Mouse (Mus musculus) liver, embryonic 15.5 days (tissue): ENCODE results near the gene Kars. TPM values are rescaled to one million over a fixed set of nuclear protein-coding genes. Genes with fewer than 3 reads are reported as not detected.
A peak's percentile ranks its signal among the peaks of the same experiment; 100 is the strongest.

Source experiments
- ATAC-seq: fragments of 200-750 bp; cut with Nextera tagmentation; 2 replicates; pipeline ENCODE4 v1.8.0; 2017; ENCODE audit warnings: moderate number of reproducible peaks, mild to moderate bottlenecking, moderate library complexity; ENCODE audit not compliant: insufficient read depth
- H3K27ac ChIP-seq: fragments of 300-500 bp; sonication (generic); replicated peaks from 2 replicates; pipeline ENCODE4 v1.5.1; 2015; ENCODE audit warnings: mild to moderate bottlenecking, inconsistent platforms
- H3K27me3 ChIP-seq: fragments of 300-500 bp; sonication (generic); 2 replicates; pipeline ENCODE4 v1.6.1; 2015; ENCODE audit warnings: mild to moderate bottlenecking, inconsistent platforms
- H3K36me3 ChIP-seq: fragments of 300-500 bp; sonication (generic); replicated peaks from 2 replicates; pipeline ENCODE4 v1.6.1; 2015; ENCODE audit warnings: moderate library complexity, mild to moderate bottlenecking, inconsistent platforms
- H3K4me1 ChIP-seq: fragments of 300-500 bp; sonication (generic); replicated peaks from 2 replicates; pipeline ENCODE4 v1.6.1; 2015; ENCODE audit warnings: inconsistent platforms
- H3K4me2 ChIP-seq: fragments of 300-500 bp; sonication (generic); 2 replicates; pipeline ENCODE4 v1.6.1; 2015; ENCODE audit warnings: moderate library complexity, mild to moderate bottlenecking, inconsistent platforms
- H3K4me3 ChIP-seq: fragments of 300-500 bp; sonication (generic); replicated peaks from 2 replicates; pipeline ENCODE4 v1.5.1; 2015; ENCODE audit warnings: mild to moderate bottlenecking, inconsistent platforms
- H3K9ac ChIP-seq: fragments of 300-500 bp; sonication (generic); 2 replicates; pipeline ENCODE4 v1.6.1; 2015; ENCODE audit warnings: moderate library complexity, mild to moderate bottlenecking, inconsistent platforms
- H3K9me3 ChIP-seq: fragments of 300-500 bp; sonication (generic); replicated peaks from 2 replicates; pipeline ENCODE4 v1.6.1; 2016; ENCODE audit warnings: inconsistent platforms
- WGBS: fragments of 180-500 bp; shearing (Covaris S2); methylation state at CpG from one replicate; pipeline ENCODE4 v1.1.7; 2015; ENCODE audit warnings: mixed read lengths; ENCODE audit not compliant: insufficient replicate concordance; 5-methylcytosine and 5-hydroxymethylcytosine counted together
- polyA plus RNA-seq: library from polyadenylated mRNA; unstranded; fragments of >200 nt; fragmentation: Nextera tagmentation; extraction: Ambion mirVana; gene quantifications from 2 replicates; pipeline ENCODE4 v1.2.1, GENCODE M21; 2015

Gene Kars
- polyA plus RNA-seq, result 75.9 and 78.4 TPM in 2 replicates

DNA sequence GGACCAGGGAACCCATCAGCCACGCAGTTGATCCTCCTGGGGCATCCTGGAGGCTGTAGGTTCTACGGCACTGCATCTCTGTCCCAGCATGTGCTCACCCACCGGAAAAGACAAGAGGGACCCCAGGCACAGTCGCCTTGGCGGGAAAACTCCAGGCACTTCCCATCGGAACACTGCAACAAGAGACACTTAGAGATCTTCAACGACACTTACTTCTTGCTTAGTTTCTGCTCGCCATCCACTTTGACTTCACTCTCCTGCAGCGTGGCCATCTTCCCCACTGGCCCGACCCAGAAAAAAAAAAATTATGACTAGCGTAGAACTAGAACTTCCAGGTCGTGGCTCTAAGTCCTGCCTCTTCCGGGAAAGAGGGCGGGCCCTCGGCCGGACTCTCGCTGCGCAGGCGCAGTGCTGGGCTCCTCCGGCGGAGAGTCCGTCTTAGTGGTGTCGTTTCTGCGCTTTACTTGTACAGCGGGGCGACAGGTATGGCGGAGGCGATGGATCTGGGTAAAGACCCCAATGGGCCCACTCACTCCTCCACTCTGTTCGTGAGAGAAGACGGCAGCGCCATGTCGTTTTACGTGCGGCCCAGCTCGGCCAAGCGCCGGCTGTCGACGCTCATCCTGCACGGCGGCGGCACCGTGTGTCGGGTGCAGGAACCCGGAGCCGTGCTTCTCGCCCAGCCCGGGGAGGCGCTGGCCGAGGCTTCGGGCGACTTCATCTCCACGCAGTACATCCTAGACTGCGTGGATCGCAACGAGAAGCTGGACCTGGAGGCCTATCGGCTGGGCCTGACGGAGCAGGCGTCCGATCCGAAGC lies at the start of gene Kars, which contains the start of gene Terf2ip:
Gene Kars, minus strand, starts transcription at position 327 of the 819 bp plus-strand sequence.
Gene Terf2ip, plus strand, starts transcription at position 402 of the 819 bp plus-strand sequence.
- Histone ChIP-seq H3K27ac (peak within 1 kb of the TSS; percentile 85), H3K36me3 (peaks cover 16% of the 10 kb centered on the region; the same call in 1 of the 2 replicates), H3K27me3 (no peaks in the 10 kb centered on the region), H3K4me2 (peak within 1 kb of the TSS; percentile 98), H3K4me3 (peak within 1 kb of the TSS; percentile 94), H3K4me1 (peaks cover 44% of the 10 kb centered on the region), H3K9me3 (no peaks in the 10 kb centered on the region), H3K9ac (peak within 1 kb of the TSS; percentile 84)
- ATAC-seq, result peak; percentile 86
- WGBS, result under 1% methylated on average over 61 of the region's 61 CpGs

DNA sequence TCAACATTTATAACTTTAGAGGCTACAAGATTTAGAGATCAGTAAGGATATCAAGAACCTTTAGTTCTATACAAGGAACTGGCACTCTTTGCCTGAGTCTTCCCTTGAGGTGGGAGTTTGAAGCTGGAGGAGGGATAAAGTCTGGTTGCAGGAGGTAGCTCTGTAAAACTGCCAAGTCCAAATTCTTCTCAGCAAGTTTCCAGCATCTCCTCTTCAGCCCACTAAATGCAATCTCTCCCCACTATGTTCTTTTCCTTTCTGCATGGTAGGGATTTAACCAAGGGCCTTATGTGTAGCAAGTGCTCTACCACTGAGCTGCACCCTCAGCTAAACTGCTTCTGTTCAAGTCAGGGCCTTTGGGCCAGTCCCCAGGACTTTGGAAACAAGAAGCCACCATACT lies 43.3 kb upstream of the Kars start:
- H3K4me2 ChIP-seq, result no peak overlapping the region
- no peaks in the 10 kb centered on the region for H3K9me3 ChIP-seq
- no peaks in the 10 kb centered on the region for H3K36me3 ChIP-seq
- ATAC-seq, result no peak
- no peak overlapping the region for H3K27ac ChIP-seq
- no peaks in the 10 kb centered on the region for H3K27me3 ChIP-seq
- H3K4me1 ChIP-seq, result no peaks in the 10 kb centered on the region
- H3K9ac ChIP-seq, result no peak overlapping the region
- no peak overlapping the region for H3K4me3 ChIP-seq

DNA sequence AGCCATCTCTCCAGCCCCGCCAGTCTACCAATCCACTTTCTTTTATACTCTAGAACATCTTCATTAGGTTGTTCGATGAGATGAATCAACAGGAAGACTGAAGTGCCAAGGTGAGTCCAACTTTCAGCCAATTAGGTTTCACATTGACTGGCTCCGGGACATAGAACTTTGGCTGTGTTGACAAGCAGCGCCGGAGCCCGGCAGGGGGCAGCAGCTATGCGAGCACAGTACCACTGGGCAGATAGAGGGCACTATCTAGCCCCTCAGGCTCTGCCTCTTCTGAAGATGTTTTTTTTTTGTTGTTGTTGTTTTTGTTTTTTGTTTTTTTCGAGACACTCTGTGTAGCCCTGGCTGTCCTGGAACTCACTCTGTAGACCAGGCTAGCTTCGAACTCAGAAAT lies 40.4 kb upstream of the Kars start:
- Histone ChIP-seq H3K27ac (no peak overlapping the region), H3K4me3 (no peak overlapping the region), H3K27me3 (no peaks in the 10 kb centered on the region), H3K4me1 (no peaks in the 10 kb centered on the region), H3K4me2 (no peak overlapping the region), H3K9ac (no peak overlapping the region), H3K36me3 (no peaks in the 10 kb centered on the region), H3K9me3 (no peaks in the 10 kb centered on the region)
- no peak for ATAC-seq
- WGBS, result 60% methylated on average over 9 of the region's 9 CpGs

DNA sequence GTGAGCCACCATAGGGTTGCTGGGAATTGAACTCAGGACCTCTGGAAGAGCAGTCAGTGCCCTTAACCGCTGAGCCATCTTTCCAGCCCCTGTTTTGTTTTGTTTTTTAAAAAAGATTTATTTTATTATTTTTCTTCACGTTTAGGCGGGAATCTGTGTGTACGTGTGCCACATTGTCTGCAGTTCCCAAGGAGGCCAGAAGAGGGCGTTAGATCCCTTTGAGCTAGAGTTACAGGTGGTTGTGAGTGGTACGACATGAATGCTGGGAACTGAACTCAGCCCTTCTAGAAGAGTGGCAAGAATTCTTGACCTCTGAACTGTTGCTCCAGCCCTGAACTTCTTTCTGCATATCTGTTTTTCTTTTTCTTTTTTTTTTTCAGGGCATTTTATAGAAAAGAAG lies 38.9 kb upstream of the Kars start:
- H3K4me3 ChIP-seq, result no peak overlapping the region
- H3K4me1 ChIP-seq, result no peaks in the 10 kb centered on the region
- no peak for ATAC-seq
- no peak overlapping the region for H3K27ac ChIP-seq
- H3K27me3 ChIP-seq, result no peaks in the 10 kb centered on the region
- no peak overlapping the region for H3K4me2 ChIP-seq
- whole genome bisulfite sequencing, result 58% methylated on average over 6 of the region's 6 CpGs
- H3K9me3 ChIP-seq, result no peaks in the 10 kb centered on the region
- H3K36me3 ChIP-seq, result no peaks in the 10 kb centered on the region
- no peak overlapping the region for H3K9ac ChIP-seq

DNA sequence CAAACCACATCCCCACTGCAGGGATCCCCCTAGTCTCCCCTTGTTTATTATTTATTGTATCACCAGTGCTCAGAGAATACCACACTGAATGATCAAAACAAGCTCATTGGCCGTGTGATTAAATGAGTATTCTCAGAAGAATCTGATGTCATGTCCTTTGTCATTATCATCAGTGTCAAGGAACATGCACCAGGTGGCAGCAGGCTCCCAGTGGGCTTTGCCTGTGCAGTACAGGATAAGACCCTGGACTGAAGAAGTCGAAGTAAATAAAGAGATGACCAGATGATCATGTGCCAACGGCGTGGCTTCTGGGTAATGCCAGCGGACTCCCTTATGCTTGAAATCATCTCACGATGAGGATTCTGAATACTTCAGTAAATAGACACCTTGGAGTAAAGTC lies 37.2 kb upstream of the Kars start:
- Histone ChIP-seq H3K27ac (no peak overlapping the region), H3K36me3 (no peaks in the 10 kb centered on the region), H3K9me3 (no peaks in the 10 kb centered on the region), H3K4me2 (no peak overlapping the region), H3K4me3 (no peak overlapping the region), H3K27me3 (no peaks in the 10 kb centered on the region), H3K9ac (no peak overlapping the region), H3K4me1 (no peaks in the 10 kb centered on the region)
- 66% methylated on average over 6 of the region's 6 CpGs for WGBS
- ATAC-seq, result no peak

DNA sequence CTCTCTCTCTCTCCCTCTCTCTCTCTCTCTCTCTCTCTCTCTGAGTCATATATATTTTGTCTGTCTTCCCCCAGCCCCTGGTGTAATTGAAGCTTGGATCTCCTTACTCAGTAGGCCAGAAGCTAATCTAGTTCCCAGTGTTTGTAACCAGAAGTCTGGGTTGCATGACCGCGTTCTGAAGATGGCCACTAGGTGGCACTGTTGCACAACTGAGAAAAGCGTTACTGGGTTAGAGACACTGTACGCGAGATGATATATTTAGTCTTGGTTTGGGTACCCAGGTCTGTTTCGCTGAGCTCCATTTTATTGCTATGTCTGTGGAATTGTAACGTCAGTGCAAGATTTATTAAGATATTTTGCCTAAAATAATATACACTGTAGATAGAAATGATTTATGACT lies 34.8 kb upstream of the Kars start:
- H3K27ac ChIP-seq, result no peak overlapping the region
- no peaks in the 10 kb centered on the region for H3K27me3 ChIP-seq
- no peak for ATAC-seq
- no peak overlapping the region for H3K4me3 ChIP-seq
- no peaks in the 10 kb centered on the region for H3K36me3 ChIP-seq
- H3K9me3 ChIP-seq, result no peaks in the 10 kb centered on the region
- no peak overlapping the region for H3K9ac ChIP-seq
- H3K4me1 ChIP-seq, result no peaks in the 10 kb centered on the region
- no peak overlapping the region for H3K4me2 ChIP-seq
- 3% methylated on average over 7 of the region's 7 CpGs for WGBS

DNA sequence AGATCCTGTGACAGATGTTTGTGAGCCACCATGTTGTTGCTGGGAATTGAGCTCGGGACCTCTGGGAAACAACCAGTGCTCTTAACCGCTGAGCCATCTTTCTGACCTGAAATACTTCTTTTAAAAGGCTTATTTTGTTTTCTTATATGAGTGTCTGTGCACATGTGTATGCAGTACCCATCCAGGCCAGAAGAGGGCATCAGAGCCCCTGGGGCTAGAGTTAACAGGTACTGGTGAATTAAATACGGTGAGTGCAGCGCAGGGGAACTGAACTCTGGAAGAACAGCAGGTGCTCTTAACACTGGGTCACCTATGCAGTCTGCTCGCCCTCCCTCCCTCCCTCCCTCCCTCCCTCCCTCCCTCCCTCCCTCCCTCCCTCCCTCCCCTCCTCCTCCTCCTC lies 34.1 kb upstream of the Kars start:
- no peak overlapping the region for H3K27ac ChIP-seq
- H3K4me2 ChIP-seq, result no peak overlapping the region
- H3K36me3 ChIP-seq, result no peaks in the 10 kb centered on the region
- no peak for ATAC-seq
- H3K27me3 ChIP-seq, result no peaks in the 10 kb centered on the region
- 60% methylated on average over 5 of the region's 5 CpGs for WGBS
- H3K4me1 ChIP-seq, result no peaks in the 10 kb centered on the region
- H3K9ac ChIP-seq, result no peak overlapping the region
- no peak overlapping the region for H3K4me3 ChIP-seq
- no peaks in the 10 kb centered on the region for H3K9me3 ChIP-seq

DNA sequence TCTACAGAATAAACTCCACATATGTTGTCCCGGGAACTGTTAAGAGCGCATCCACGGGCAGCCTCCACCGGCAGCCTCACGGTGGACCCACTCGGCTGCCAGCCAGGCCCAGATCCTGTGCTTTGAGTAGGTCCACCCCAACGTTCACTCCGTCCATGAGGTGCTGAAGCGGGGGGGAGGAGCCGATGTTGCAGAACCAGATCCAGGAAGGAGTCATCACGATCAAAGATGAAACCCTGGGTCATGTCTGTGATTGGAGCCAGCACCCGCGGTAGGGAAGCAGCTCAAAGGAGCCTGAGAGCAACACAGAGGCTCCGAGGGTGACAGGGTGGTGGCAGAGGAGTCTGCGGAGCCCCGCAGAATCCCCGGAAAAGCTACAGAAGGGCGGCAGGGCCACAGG lies 26.4 kb upstream of the Kars start:
- H3K36me3 ChIP-seq, result no peaks in the 10 kb centered on the region
- no peak overlapping the region for H3K4me3 ChIP-seq
- H3K4me2 ChIP-seq, result no peak overlapping the region
- H3K27me3 ChIP-seq, result no peaks in the 10 kb centered on the region
- no peak for ATAC-seq
- H3K9ac ChIP-seq, result no peak overlapping the region
- H3K27ac ChIP-seq, result no peak overlapping the region
- WGBS, result 67% methylated on average over 18 of the region's 18 CpGs
- H3K9me3 ChIP-seq, result no peaks in the 10 kb centered on the region
- no peaks in the 10 kb centered on the region for H3K4me1 ChIP-seq

DNA sequence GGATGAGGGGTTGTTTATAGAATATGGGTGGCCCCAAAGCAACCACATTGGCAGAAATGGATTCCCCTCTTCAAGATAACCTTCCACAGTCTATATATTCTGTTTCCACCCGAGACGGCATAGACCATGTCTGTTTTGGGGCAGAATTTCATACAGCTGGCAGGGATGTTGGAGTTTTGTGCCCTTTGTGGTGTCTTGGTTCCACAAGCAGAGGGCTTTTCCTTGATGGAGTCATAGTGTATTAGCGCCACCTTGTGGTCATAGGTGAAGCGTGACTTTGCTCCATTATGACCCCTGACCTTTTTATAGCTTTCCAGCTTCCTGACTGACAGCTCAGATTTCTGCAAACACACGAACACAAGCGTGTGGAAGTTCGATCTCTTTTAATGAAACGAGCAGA lies 23.5 kb upstream of the Kars start:
- WGBS, result 4% methylated on average over 8 of the region's 8 CpGs
- Histone ChIP-seq H3K4me3 (no peak overlapping the region), H3K27me3 (no peaks in the 10 kb centered on the region), H3K36me3 (no peaks in the 10 kb centered on the region), H3K27ac (no peak overlapping the region), H3K4me1 (no peaks in the 10 kb centered on the region), H3K4me2 (no peak overlapping the region), H3K9ac (no peak overlapping the region), H3K9me3 (no peaks in the 10 kb centered on the region)
- 0 out of 2 replicates have a peak, but pooled peaks have one; percentile 9 for ATAC-seq

DNA sequence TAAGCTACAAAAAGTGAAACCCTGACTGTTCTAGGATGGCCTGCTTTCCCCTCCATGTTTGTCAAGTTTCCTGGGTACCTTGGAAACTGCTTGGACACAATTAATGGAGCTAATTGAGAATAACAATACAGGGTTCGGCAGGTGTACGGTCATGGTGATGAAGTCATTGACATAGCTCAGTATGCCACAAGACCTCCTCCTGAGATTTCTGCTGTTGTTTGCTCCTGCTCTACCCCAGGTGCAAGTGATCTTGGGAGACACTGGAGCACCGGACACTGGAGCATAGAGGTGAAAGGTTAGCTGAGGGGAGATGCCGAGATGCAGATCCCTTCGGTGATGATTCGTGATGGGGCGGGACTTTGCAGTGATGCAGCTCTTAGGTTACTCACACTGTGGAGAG lies 21.9 kb upstream of the Kars start:
- 65% methylated on average over 7 of the region's 7 CpGs for WGBS
- H3K27ac ChIP-seq, result no peak overlapping the region
- no peak overlapping the region for H3K9ac ChIP-seq
- no peaks in the 10 kb centered on the region for H3K36me3 ChIP-seq
- no peaks in the 10 kb centered on the region for H3K27me3 ChIP-seq
- no peak overlapping the region for H3K4me3 ChIP-seq
- H3K9me3 ChIP-seq, result no peaks in the 10 kb centered on the region
- H3K4me1 ChIP-seq, result no peaks in the 10 kb centered on the region
- ATAC-seq, result no peak
- H3K4me2 ChIP-seq, result no peak overlapping the region

DNA sequence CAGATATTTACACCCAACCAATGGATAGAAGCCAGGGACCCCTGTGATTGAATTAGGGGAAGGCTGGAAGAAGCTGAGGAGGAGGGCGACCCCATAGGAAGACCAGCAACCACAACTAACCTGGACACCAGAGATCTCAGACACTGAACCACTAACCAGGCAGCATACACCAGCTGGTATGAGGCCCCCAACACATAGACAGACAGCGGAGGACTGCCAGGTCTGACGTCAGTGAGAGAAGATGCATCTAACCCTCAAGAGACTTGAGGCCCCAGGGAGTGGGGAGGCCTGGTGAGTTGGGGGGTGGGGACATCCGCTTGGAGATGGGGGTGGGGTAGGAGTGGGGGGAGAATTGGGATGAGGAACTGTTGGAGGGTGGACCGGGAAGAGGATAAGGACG lies 19.5 kb upstream of the Kars start:
- H3K36me3 ChIP-seq, result no peaks in the 10 kb centered on the region
- no peaks in the 10 kb centered on the region for H3K4me1 ChIP-seq
- no peaks in the 10 kb centered on the region for H3K27me3 ChIP-seq
- 54% methylated on average over 6 of the region's 6 CpGs for WGBS
- no peak overlapping the region for H3K27ac ChIP-seq
- no peak for ATAC-seq
- H3K4me2 ChIP-seq, result no peak overlapping the region
- no peaks in the 10 kb centered on the region for H3K9me3 ChIP-seq
- H3K4me3 ChIP-seq, result no peak overlapping the region
- H3K9ac ChIP-seq, result no peak overlapping the region

DNA sequence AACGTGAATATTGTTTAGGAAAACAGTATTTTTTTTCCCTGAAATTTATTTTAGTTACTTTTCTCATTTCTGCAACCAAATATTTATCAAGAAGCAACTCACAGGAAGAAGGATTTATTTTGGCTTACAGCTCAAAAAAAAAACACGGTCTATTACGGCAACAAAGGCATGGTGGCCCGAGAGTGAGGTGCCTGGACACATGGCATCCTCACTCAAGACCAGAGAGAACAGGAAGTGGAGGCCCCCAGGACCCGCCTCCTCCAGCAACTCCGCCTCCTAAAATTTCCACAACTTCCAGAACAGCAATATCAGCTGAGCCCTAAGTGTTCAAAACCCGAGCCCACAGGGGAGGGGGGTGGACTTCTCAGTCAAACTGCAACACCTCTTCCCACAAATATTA lies 18.3 kb upstream of the Kars start:
- Histone ChIP-seq H3K27ac (no peak overlapping the region), H3K9ac (no peak overlapping the region), H3K9me3 (no peaks in the 10 kb centered on the region), H3K4me3 (no peak overlapping the region), H3K36me3 (no peaks in the 10 kb centered on the region), H3K4me2 (no peak overlapping the region), H3K4me1 (no peaks in the 10 kb centered on the region), H3K27me3 (no peaks in the 10 kb centered on the region)
- ATAC-seq, result no peak
- 55% methylated on average over 7 of the region's 7 CpGs for WGBS
